Mouse (Mus musculus) neural tube, embryonic 11.5 days (tissue): ENCODE results near the gene Ndufa5. TPM values are rescaled to one million over a fixed set of nuclear protein-coding genes. Genes with fewer than 3 reads are reported as not detected.

Source experiments
- ATAC-seq: fragments of 200-750 bp; cut with Nextera tagmentation; 2 replicates; pipeline ENCODE4 v1.8.0; 2017; ENCODE audit warnings: moderate number of reproducible peaks, mild to moderate bottlenecking, moderate TSS enrichment, moderate library complexity; ENCODE audit not compliant: insufficient read depth, low FRiP score, low TSS enrichment
- DNase-seq: peaks from one replicate; pipeline ENCODE4 v3.0.0-alpha.2; 2015; ENCODE audit warnings: low spot score
- H3K27ac ChIP-seq: fragments of 300-500 bp; sonication (generic); 2 replicates; pipeline ENCODE4 v1.5.1; 2014; ENCODE audit warnings: low read depth, mild to moderate bottlenecking, low read length
- H3K27me3 ChIP-seq: fragments of 300-500 bp; sonication (generic); 2 replicates; pipeline ENCODE4 v1.6.1; 2014; ENCODE audit warnings: mild to moderate bottlenecking, low read length, mixed read lengths; ENCODE audit not compliant: control insufficient read depth, insufficient read depth
- H3K36me3 ChIP-seq: fragments of 300-500 bp; sonication (generic); 2 replicates; pipeline ENCODE4 v1.6.1; 2014; ENCODE audit warnings: mild to moderate bottlenecking, low read length, moderate library complexity, mixed read lengths; ENCODE audit not compliant: control insufficient read depth, insufficient read depth
- H3K4me1 ChIP-seq: fragments of 300-500 bp; sonication (generic); 2 replicates; pipeline ENCODE4 v1.6.1; 2014; ENCODE audit warnings: low read length, mixed read lengths; ENCODE audit not compliant: control insufficient read depth, insufficient read depth
- H3K4me2 ChIP-seq: fragments of 300-500 bp; sonication (generic); 2 replicates; pipeline ENCODE4 v1.6.1; 2014; ENCODE audit warnings: low read depth, mild to moderate bottlenecking, moderate library complexity
- H3K4me3 ChIP-seq: fragments of 300-500 bp; sonication (generic); 2 replicates; pipeline ENCODE4 v1.5.1; 2014; ENCODE audit warnings: low read depth, low read length
- H3K9ac ChIP-seq: fragments of 300-500 bp; sonication (generic); 2 replicates; pipeline ENCODE4 v1.6.1; 2014; ENCODE audit warnings: mild to moderate bottlenecking, low read length
- H3K9me3 ChIP-seq: fragments of 300-500 bp; sonication (generic); 2 replicates; pipeline ENCODE4 v1.6.1; 2016; ENCODE audit warnings: low read length; ENCODE audit not compliant: control insufficient read depth
- WGBS: fragments of 180-500 bp; shearing (Covaris S2); extraction: QIAGEN DNeasy Blood & Tissue Kit; methylation state at CpG from one replicate; pipeline ENCODE4 v1.1.7; 2014; 5-methylcytosine and 5-hydroxymethylcytosine counted together
- polyA plus RNA-seq: library from polyadenylated mRNA; unstranded; fragments of >200 nt; fragmentation: Nextera tagmentation; extraction: Ambion mirVana; gene quantifications from 2 replicates; pipeline ENCODE4 v1.2.1, GENCODE M21; 2014

Gene Ndufa5
- polyA plus RNA-seq, 1 experiment from 2014 or later = 275 TPM

DNA sequence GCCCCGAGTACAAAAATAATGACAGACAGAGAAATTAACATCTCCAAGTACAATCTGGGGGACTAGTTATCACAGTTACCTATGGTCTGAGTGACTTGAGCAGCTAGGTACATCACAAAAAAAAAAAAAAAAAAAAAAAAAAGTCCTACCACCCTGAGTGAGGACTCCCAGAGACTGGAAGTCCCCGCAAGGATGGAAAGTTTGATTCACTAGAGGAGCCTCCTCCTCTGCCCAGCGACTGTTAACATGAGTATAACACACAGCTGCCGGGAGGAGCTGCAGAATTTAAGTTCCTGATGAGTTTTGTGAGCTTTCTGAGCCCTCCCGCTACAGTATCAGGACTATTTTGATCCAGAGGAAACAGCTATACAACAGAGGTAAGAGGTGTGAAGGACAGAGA, 41.3 kb downstream of the Ndufa5 start:
- ATAC-seq (no peak), DNase-seq (no peak)
- Histone ChIP-seq H3K9ac (no peak overlapping the region), H3K9me3 (no peaks in the 10 kb centered on the region), H3K4me2 (no peak overlapping the region), H3K27ac (no peak overlapping the region), H3K27me3 (no peaks in the 10 kb centered on the region), H3K4me1 (no peaks in the 10 kb centered on the region), H3K36me3 (no peaks in the 10 kb centered on the region), H3K4me3 (no peak overlapping the region)
- whole genome bisulfite sequencing = 81% methylated on average over 5 of the region's 5 CpGs

DNA sequence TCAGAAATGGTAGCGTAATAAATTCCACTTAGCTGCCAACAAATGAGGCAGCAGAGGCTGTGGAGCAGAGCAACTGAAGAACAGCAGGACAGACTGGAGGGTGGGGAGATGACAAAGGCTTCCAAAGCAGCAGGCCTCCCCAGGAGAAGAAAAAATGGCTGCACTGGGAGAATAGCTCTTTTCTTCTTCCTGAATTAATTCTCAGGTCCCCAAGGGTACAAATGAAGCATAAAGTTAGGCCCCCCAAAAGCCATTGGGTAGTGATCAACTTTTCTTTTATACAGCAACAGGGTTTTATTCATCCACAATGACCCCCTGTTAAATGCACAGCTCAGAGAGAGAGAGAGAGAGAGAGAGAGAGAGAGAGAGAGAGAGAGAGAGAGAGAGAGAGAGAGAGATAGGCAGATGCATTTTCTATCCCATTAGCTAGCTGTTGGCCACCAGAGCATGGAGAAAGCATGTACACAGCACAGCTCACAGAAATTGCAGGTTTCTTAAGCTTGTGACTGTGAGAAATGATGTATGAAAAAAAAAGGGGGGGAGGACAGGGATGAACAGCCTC, 57.2 kb downstream of the Ndufa5 start:
- no peak overlapping the region for H3K4me2 ChIP-seq
- 56% methylated on average over 1 of the region's 1 CpGs for WGBS
- H3K36me3 ChIP-seq = no peaks in the 10 kb centered on the region
- no peak overlapping the region for H3K4me3 ChIP-seq
- DNase-seq (peak; percentile 11), ATAC-seq (peak; percentile 76)
- no peak overlapping the region for H3K27ac ChIP-seq
- no peaks in the 10 kb centered on the region for H3K9me3 ChIP-seq
- no peak overlapping the region for H3K9ac ChIP-seq
- no peaks in the 10 kb centered on the region for H3K4me1 ChIP-seq
- no peaks in the 10 kb centered on the region for H3K27me3 ChIP-seq

DNA sequence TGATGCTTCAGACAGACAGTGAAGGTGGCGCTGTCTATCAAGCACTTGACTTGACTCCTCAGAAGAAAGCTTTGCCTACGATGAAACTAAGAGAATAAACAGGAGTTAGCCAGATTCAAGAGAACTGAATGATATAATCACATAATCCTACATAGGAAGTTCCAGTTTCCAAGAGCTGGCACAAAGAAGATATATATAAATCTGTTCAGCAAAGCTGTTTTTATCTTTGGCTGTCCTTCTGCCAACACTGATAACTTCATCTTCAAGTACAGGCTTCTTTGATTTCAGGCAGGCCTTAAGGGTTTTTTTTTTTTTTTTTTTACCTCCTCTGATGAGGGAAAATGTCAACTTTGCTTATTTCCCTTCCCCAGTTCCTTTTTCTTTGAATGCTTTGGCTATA, 57.7 kb downstream of the Ndufa5 start:
- ATAC-seq = no peak
- Histone ChIP-seq H3K4me3 (no peak overlapping the region), H3K9ac (no peak overlapping the region), H3K27me3 (no peaks in the 10 kb centered on the region), H3K4me1 (no peaks in the 10 kb centered on the region), H3K36me3 (no peaks in the 10 kb centered on the region), H3K4me2 (no peak overlapping the region), H3K27ac (no peak overlapping the region), H3K9me3 (no peaks in the 10 kb centered on the region)
- DNase-seq = no peak
- 89% methylated on average over 2 of the region's 2 CpGs for WGBS

Other genes starting within 250 kb of the Ndufa5 start
- gene Iqub, start 12.9 kb downstream of the Ndufa5 start, polyA plus RNA-seq = 0.13 and 0.15 TPM in 2 replicates
- gene Asb15, start 131 bp upstream of the Ndufa5 start, polyA plus RNA-seq = not detected in 2 replicates
- 0.23 TPM in 1 of 2 replicates, not detected in the other for gene Lmod2, start 69.7 kb upstream of the Ndufa5 start, polyA plus RNA-seq
- 45.3 and 46.2 TPM in 2 replicates for gene Wasl, start 137.0 kb upstream of the Ndufa5 start, polyA plus RNA-seq
- not detected in 2 replicates for gene Hyal6, start 205.2 kb upstream of the Ndufa5 start, polyA plus RNA-seq
- gene Hyal4, start 220.3 kb upstream of the Ndufa5 start, polyA plus RNA-seq = not detected in 2 replicates